Mouse (Mus musculus): ENCODE measurements at regions not wholly inside any gene's neighbourhood (a gene's known extent, or its start where the extent isn't known, plus 50 kb on each side); places are given as distances from the start of the nearest gene placed in this dataset.

GRCm38 (mm10) chr1:190067181-190067580, 103.3 kb downstream of the Prox1 start:
- DNase-seq = no peak

- DNase-seq = no peak
These were observed 104.1 kb downstream of the Prox1 start for GRCm38 (mm10) chr1:190066426-190066825.

GRCm38 (mm10) chr1:190061560-190062295, 108.8 kb downstream of the Prox1 start:
- DNase-seq = no peak

- no peak for DNase-seq
These were observed 111.5 kb downstream of the Prox1 start for GRCm38 (mm10) chr1:190059025-190059424.

GRCm38 (mm10) chr1:190056931-190057330, 113.6 kb downstream of the Prox1 start:
- DNase-seq = no peak

GRCm38 (mm10) chr1:190051903-190052302, 118.6 kb downstream of the Prox1 start:
- DNase-seq = no peak

GRCm38 (mm10) chr1:190048521-190049170, 121.9 kb downstream of the Prox1 start:
- DNase-seq = no peak

- DNase-seq = no peak
These were observed 123.3 kb downstream of the Prox1 start for GRCm38 (mm10) chr1:190047201-190047600.

GRCm38 (mm10) chr1:190045797-190046196, 123.6 kb upstream of the Smyd2 start:
- DNase-seq = peak; percentile 22

- no peak for DNase-seq
These were observed 121.9 kb upstream of the Smyd2 start for GRCm38 (mm10) chr1:190044036-190044435.

GRCm38 (mm10) chr1:190043156-190043555, 121.0 kb upstream of the Smyd2 start:
- no peak for DNase-seq

GRCm38 (mm10) chr1:190042197-190042596, 120.0 kb upstream of the Smyd2 start:
- no peak for DNase-seq

GRCm38 (mm10) chr1:190041096-190041706, 119.0 kb upstream of the Smyd2 start:
- no peak for DNase-seq

- DNase-seq = no peak
These were observed 115.9 kb upstream of the Smyd2 start for GRCm38 (mm10) chr1:190038046-190038445.

GRCm38 (mm10) chr1:190036726-190037125, 114.6 kb upstream of the Smyd2 start:
- DNase-seq = no peak

GRCm38 (mm10) chr1:190035935-190036334, 113.8 kb upstream of the Smyd2 start:
- no peak for DNase-seq

- DNase-seq = no peak
These were observed 111.9 kb upstream of the Smyd2 start for GRCm38 (mm10) chr1:190034091-190034490.

GRCm38 (mm10) chr1:190027536-190027935, 105.4 kb upstream of the Smyd2 start:
- DNase-seq = peak; percentile 11

- no peak for DNase-seq
These were observed 87.3 kb upstream of the Smyd2 start for GRCm38 (mm10) chr1:190009466-190009865.

- no peak for DNase-seq
These were observed 85.1 kb upstream of the Smyd2 start for GRCm38 (mm10) chr1:190007271-190007670.

- no peak for DNase-seq
These were observed 78.9 kb upstream of the Smyd2 start for GRCm38 (mm10) chr1:190001084-190001483.

- DNase-seq = no peak
These were observed 71.5 kb upstream of the Smyd2 start for GRCm38 (mm10) chr1:189993706-189994105.

GRCm38 (mm10) chr1:189993221-189993620, 71.1 kb upstream of the Smyd2 start:
- DNase-seq = no peak

GRCm38 (mm10) chr1:189991089-189991488, 68.9 kb upstream of the Smyd2 start:
- DNase-seq = no peak

Data from right cerebral cortex, postnatal 14 days (tissue).